Mouse (Mus musculus): Measurements from ENCODE around the gene Coa3. TPM values are rescaled to one million over a fixed set of nuclear protein-coding genes. Genes with fewer than 3 reads are reported as not detected.

Gene Coa3
- 27.4 and 27.5 TPM in 2 replicates for polyA plus RNA-seq (2012)

GRCm38 (mm10) chr11:101278223-101279192, at the start of gene Coa3, which contains the start of gene Cntd1:
Gene Coa3 (minus strand): TSS chr11:101279114.
Gene Cntd1 (plus strand): TSS chr11:101279012.

DNA sequence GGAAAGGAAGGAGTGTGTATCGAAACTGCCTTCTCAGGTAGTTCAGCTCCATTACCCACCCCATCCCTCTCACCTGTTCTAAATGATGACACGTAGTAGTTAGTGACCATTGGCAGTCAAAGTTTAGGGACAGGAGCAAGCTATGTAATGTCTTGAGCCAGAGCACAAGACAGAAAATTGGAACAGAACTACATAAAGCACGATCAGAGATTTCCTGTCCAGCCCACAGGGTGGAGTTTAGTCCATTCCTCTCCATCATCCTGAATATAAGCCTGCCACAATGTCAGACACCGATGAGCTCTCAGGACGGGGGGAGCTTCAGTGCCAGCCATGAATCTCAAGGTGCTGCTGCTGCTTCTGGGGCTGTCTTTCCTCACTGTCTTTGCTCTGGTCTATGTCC, 45.8 kb upstream of the Coa3 start, which contains the start of gene Aoc2:
Gene Aoc2 (plus strand): TSS at position 301 of the 400 bp plus-strand sequence.

DNA sequence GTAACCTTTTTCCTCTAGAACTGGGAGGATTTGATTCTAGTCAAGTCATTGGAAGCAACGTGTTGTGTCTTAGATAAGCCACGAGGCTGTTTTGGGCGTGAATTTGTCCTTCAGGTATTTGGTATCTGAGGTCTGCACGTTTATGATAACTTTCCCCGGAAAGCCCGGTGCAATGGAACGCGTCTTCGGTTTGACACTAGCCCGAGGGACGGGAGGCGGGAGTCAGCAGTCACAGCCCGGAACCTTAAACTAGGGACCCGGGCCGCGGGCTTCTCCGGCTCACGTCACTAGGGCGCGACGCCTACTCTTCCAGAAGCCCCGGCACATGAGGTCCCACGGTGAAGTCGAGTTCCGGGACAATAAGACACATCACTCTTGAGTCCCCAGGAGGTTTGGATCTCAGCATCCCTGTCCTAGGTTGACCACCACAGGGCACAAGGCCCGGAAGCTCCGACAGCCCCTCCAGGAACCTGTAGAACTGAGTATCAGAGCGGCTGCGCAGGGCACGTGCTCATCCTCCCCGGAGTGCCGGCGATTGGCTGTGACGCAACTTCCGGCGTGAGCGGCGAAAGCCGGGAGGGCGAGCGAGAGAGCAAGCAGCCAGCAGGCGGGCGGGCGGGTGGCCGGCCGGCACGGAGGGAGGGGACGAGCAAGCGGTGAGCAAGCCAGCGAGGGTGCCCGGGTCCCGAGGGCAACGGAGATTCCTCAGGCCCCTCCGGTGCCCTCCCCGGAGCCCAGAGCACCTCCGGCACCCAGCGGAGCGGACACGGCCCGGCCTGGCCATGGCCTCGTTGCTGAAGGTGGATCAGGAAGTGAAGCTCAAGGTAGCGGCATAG, 37.0 kb upstream of the Coa3 start, which contains the start of gene Psme3:
Gene Psme3 (plus strand): TSS at position 549 of the 836 bp plus-strand sequence.

DNA sequence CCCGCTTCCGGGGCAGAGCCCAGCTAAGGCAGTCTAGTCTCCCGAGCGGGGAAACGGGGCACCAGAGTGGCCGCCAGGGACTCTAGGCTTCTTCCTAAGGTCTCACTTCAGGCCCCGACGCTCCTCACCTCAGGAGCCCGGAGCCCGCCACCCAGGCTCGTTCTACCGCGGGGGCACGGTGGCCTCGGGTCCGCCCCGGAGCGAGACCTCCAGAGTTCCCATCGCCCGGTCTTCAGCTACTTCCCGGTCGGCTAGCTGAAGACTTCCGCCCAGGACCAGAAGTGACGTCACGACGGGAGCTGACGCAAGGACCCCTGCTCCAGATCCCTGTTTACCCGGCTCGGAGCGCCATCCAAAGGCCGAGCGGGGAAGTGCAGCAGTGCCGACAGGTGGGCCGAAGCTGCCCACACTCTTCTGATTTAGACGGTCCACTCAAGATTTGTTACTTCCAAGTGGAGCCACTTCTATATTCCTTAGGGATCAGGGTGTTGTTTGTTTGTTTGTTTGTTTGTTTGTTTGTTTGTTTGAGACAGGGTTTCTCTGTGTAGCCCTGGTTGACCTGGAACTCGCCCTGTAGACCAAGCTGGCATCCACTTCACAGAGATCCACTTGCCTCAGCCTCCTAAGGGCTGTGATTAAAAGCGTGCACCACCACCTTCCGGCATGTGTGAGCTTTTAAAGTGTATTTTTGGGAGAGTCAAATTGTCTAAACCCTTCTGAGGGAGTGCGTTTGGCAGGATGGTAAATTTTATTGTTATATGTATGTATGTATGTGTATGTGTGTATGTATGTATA, 23.3 kb upstream of the Coa3 start, which contains the start of gene Becn1:
Gene Becn1 (minus strand): TSS at position 283 of the 795 bp plus-strand sequence.

DNA sequence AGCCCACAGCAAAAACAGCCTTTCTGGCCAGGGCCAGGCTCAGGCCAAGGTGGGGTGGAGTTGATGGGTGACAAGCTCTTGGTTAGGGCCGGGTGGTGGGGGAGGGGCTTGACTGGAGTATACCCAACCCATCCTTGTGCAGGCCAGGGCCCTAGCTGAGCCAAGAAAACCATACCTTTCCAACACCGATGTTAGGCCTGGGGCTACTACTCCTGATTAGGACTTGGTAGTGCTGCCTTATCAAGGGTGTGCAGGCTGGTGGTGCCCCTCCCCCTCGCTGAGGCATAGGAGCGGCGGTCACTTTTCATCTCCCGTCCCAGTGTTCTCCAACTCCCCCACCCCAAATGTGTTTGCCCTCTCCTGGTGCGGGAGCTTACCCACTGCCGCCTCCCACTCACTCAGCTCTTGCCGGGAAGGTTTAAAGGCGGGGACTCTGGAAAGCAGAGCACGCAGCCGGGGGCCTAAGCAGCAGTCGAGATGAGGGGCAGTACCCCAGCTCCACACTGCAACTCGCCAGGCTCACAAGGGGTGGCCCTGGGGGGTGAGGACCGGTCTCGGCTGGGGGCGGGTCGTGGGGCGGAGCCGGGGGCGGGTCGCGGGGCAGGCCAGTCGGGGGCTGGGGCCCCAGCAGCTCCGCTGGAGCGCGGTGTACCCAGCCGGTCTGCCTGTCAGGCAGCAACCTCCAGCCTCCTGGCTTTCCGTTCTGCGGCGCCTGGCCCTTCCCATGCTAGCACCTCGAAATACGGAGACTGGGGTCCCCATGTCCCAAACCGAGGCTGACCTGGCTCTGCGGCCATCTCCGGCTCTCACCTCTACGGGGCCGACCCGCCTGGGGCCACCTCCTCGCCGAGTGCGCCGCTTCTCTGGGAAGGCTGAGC, 18.7 kb downstream of the Coa3 start, which contains the start of gene Wnk4:
Gene Wnk4 (plus strand): TSS at position 620 of the 878 bp plus-strand sequence.

DNA sequence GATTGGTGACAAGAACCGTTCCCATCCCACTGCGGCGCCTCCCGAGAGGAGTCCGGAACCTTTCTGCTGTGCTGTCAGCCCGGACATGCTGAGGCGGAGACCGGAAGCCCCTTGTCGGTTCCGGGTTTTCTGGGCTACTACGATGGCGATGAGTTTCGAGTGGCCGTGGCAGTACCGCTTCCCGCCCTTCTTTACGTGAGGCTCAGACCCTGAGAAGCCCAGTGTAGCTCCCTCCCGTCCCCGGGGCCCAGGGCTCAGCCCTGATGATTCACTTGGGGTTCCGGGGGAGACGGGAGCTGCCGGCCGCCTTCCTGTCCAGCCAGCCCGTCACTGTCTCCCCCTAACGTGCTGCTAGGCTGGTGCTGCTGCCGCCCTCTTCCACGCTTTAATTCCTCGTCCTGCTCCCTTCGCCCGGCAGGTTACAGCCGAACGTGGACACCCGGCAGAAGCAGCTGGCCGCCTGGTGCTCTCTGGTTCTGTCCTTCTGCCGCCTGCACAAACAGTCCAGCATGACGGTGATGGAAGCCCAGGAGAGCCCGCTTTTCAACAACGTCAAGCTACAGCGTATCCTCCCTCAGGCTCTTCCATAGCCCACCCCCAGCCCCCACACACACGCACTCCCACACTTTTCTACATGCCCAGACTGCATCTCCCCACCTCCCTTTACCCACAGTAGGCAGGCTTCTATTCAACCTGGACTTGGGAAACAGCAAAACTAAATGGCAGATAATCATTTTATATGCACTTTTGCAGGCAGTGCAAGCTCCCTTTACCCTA, 25.1 kb downstream of the Coa3 start, which contains the start of gene Vps25:
Gene Vps25 (plus strand): TSS at position 95 of the 777 bp plus-strand sequence.

DNA sequence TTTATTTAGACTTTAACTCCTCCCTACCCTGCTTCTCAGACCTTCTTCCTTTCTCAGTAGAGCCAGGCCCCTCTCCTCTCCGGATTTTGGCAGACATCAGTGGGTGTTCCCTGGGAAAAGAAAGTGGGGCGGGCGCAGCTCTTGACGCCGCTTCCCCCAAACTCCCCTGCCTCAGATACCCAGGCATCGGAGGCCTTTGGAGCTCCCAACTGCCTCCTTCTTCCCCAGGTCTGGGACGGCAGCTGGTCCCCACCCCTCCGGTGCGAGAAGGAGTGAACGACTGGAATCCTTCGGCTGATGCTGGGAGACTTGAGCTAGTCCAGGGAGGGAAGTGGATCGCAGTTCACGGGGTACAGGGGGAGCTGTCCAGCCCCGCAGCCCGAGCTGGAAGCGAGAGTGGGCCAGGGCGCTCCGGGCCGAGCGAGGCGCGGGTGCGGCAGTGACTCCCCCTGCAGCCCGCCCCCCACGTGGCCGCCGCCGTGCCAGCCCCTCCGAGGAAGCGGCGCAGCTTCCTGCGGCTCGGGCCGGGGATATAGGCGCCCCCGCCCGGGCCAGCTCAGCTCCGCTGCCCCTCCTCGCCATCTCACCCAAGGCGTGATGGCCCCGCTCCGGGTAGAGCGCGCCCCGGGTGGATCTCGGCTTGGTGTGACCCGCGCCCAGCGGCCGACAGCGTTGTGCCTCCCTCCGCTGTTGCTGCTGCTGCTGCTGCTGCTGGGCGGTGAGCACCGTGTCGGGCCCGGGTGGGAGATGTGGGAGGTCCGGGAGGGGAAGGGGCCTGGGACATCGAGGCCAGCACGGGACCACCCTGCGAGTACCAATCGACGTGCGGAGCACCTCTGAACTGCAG, 32.8 kb downstream of the Coa3 start, which contains the start of gene Ramp2:
Gene Ramp2 (plus strand): TSS at position 174 of the 847 bp plus-strand sequence.

Other genes with a start within 250 kb of the Coa3 start
- 10.9 and 18.8 TPM in 2 replicates for gene Naglu, start 209.1 kb downstream of the Coa3 start, polyA plus RNA-seq (2012)
- 14.7 and 25.8 TPM in 2 replicates for gene Hsd17b1, start 200.7 kb downstream of the Coa3 start, polyA plus RNA-seq (2012)
- 28.1 and 33.5 TPM in 2 replicates for gene Coasy, start 196.5 kb downstream of the Coa3 start, polyA plus RNA-seq (2012)
- 25.5 and 26.1 TPM in 2 replicates for gene Mlx, start 191.8 kb downstream of the Coa3 start, polyA plus RNA-seq (2012)
- 31.9 and 37.0 TPM in 2 replicates for gene Psmc3ip, start 183.7 kb downstream of the Coa3 start, polyA plus RNA-seq (2012)
- 10.3 and 11.6 TPM in 2 replicates for gene Retreg3, start 159.2 kb downstream of the Coa3 start, polyA plus RNA-seq (2012)
- 65.7 and 69.7 TPM in 2 replicates for gene Tubg1, start 159.2 kb downstream of the Coa3 start, polyA plus RNA-seq (2012)
- 0.12 TPM in 1 of 2 replicates, not detected in the other for gene Tubg2, start 123.2 kb downstream of the Coa3 start, polyA plus RNA-seq (2012)
- 1.3 and 1.7 TPM in 2 replicates for gene Cntnap1, start 108.6 kb downstream of the Coa3 start, polyA plus RNA-seq (2012)
- gene Plekhh3, start 107.8 kb downstream of the Coa3 start, polyA plus RNA-seq (2012) = 1.7 and 2.8 TPM in 2 replicates
- 0.12 and 0.25 TPM in 2 replicates for gene Ccr10, start 103.7 kb downstream of the Coa3 start, polyA plus RNA-seq (2012)
- gene Ezh1, start 52.7 kb downstream of the Coa3 start, polyA plus RNA-seq (2012) = 4.0 and 4.4 TPM in 2 replicates
- gene Ramp2, start 33.1 kb downstream of the Coa3 start, polyA plus RNA-seq (2012) = 0.44 TPM in 1 of 2 replicates, not detected in the other
- gene Vps25, start 25.4 kb downstream of the Coa3 start, polyA plus RNA-seq (2012) = 95.7 and 108 TPM in 2 replicates
- gene Wnk4, start 18.5 kb downstream of the Coa3 start, polyA plus RNA-seq (2012) = 0.48 and 1.5 TPM in 2 replicates
- gene Cntd1, start 102 bp downstream of the Coa3 start, polyA plus RNA-seq (2012) = 0.18 and 0.28 TPM in 2 replicates
- gene Becn1, start 23.2 kb upstream of the Coa3 start, polyA plus RNA-seq (2012) = 116 and 157 TPM in 2 replicates
- 57.6 and 67.2 TPM in 2 replicates for gene Psme3, start 37.1 kb upstream of the Coa3 start, polyA plus RNA-seq (2012)
- gene Aoc2, start 45.9 kb upstream of the Coa3 start, polyA plus RNA-seq (2012) = 3.4 and 5.3 TPM in 2 replicates
- 0.09 TPM in 1 of 2 replicates, not detected in the other for gene Aoc3, start 51.5 kb upstream of the Coa3 start, polyA plus RNA-seq (2012)
- gene G6pc, start 88.4 kb upstream of the Coa3 start, polyA plus RNA-seq (2012) = not detected in 2 replicates
- gene Aarsd1, start 138.5 kb upstream of the Coa3 start, polyA plus RNA-seq (2012) = 67.2 and 86.7 TPM in 2 replicates
- gene Gm27029, start 145.7 kb upstream of the Coa3 start, polyA plus RNA-seq (2012) = 1.2 and 1.4 TPM in 2 replicates
- gene Rundc1, start 146.0 kb upstream of the Coa3 start, polyA plus RNA-seq (2012) = 5.6 and 7.3 TPM in 2 replicates
- gene Ptges3l, start 146.2 kb upstream of the Coa3 start, polyA plus RNA-seq (2012) = 0.53 and 1.1 TPM in 2 replicates
- gene Rpl27, start 163.2 kb upstream of the Coa3 start, polyA plus RNA-seq (2012) = 714 and 821 TPM in 2 replicates
- gene Ifi35, start 169.3 kb upstream of the Coa3 start, polyA plus RNA-seq (2012) = 20.0 and 23.7 TPM in 2 replicates
- 7.8 and 12.1 TPM in 2 replicates for gene Rnd2, start 185.9 kb upstream of the Coa3 start, polyA plus RNA-seq (2012)
- gene Vat1, start 187.1 kb upstream of the Coa3 start, polyA plus RNA-seq (2012) = 200 and 226 TPM in 2 replicates